Mouse (Mus musculus): ENCODE data around the gene Ctnna3. TPM values are rescaled to one million over a fixed set of nuclear protein-coding genes. Genes with fewer than 3 reads are reported as not detected.
A peak's percentile ranks its signal among the peaks of the same experiment; 100 is the strongest.

Gene Ctnna3
- polyA plus RNA-seq, 1 experiment from 2014 or later: 0.35 TPM

GRCm38 (mm10) chr10:63488346-63488745 is 58.4 kb downstream of the Ctnna3 start:
- Histone ChIP-seq H3K4me3 (ENCODE audit: low read depth, low read length) (no peak overlapping the region), H3K27ac (replicated peaks; ENCODE audit: low read depth, low read length) (no peak overlapping the region), H3K4me2 (ENCODE audit: low read depth, low read length) (no peak overlapping the region), H3K9ac (replicated peaks; ENCODE audit: low read length) (no peak overlapping the region), H3K27me3 (ENCODE audit: control insufficient read depth, insufficient read depth, low read length) (no peaks in the 10 kb centered on the region), H3K4me1 (ENCODE audit: control insufficient read depth, insufficient read depth, low read length) (no peaks in the 10 kb centered on the region), H3K36me3 (replicated peaks; ENCODE audit: control insufficient read depth, insufficient read depth, low read depth, low read length) (no peaks in the 10 kb centered on the region), H3K9me3 (replicated peaks; ENCODE audit: control insufficient read depth, low read length) (no peaks in the 10 kb centered on the region)
- no peak for ATAC-seq (replicated peaks; ENCODE audit: insufficient number of reproducible peaks, low FRiP score, low TSS enrichment, low read depth)
- 87% methylated on average over 7 of the region's 7 CpGs for WGBS
- DNase-seq (ENCODE audit: low spot score): no peak

GRCm38 (mm10) chr10:63523956-63524355 is 94.1 kb downstream of the Ctnna3 start:
- Histone ChIP-seq H3K27me3 (ENCODE audit: control insufficient read depth, insufficient read depth, low read length) (no peaks in the 10 kb centered on the region), H3K36me3 (replicated peaks; ENCODE audit: control insufficient read depth, insufficient read depth, low read depth, low read length) (no peaks in the 10 kb centered on the region), H3K9ac (replicated peaks; ENCODE audit: low read length) (no peak overlapping the region), H3K4me1 (ENCODE audit: control insufficient read depth, insufficient read depth, low read length) (no peaks in the 10 kb centered on the region), H3K4me2 (ENCODE audit: low read depth, low read length) (no peak overlapping the region), H3K27ac (replicated peaks; ENCODE audit: low read depth, low read length) (no peak overlapping the region), H3K9me3 (replicated peaks; ENCODE audit: control insufficient read depth, low read length) (no peaks in the 10 kb centered on the region), H3K4me3 (ENCODE audit: low read depth, low read length) (no peak overlapping the region)
- WGBS: 78% methylated on average over 3 of the region's 3 CpGs
- ATAC-seq (replicated peaks; ENCODE audit: insufficient number of reproducible peaks, low FRiP score, low TSS enrichment, low read depth): no peak
- DNase-seq (ENCODE audit: low spot score): no peak

GRCm38 (mm10) chr10:63526027-63526426 is 96.1 kb downstream of the Ctnna3 start:
- Histone ChIP-seq H3K4me3 (ENCODE audit: low read depth, low read length) (no peak overlapping the region), H3K9ac (replicated peaks; ENCODE audit: low read length) (no peak overlapping the region), H3K9me3 (replicated peaks; ENCODE audit: control insufficient read depth, low read length) (no peaks in the 10 kb centered on the region), H3K4me1 (ENCODE audit: control insufficient read depth, insufficient read depth, low read length) (no peaks in the 10 kb centered on the region), H3K27ac (replicated peaks; ENCODE audit: low read depth, low read length) (no peak overlapping the region), H3K36me3 (replicated peaks; ENCODE audit: control insufficient read depth, insufficient read depth, low read depth, low read length) (no peaks in the 10 kb centered on the region), H3K27me3 (ENCODE audit: control insufficient read depth, insufficient read depth, low read length) (no peaks in the 10 kb centered on the region), H3K4me2 (ENCODE audit: low read depth, low read length) (no peak overlapping the region)
- no peak for DNase-seq (ENCODE audit: low spot score)
- no peak for ATAC-seq (replicated peaks; ENCODE audit: insufficient number of reproducible peaks, low FRiP score, low TSS enrichment, low read depth)
- WGBS: 54% methylated on average over 4 of the region's 4 CpGs

- H3K36me3 ChIP-seq (replicated peaks; ENCODE audit: control insufficient read depth, insufficient read depth, low read depth, low read length): no peaks in the 10 kb centered on the region
- no peaks in the 10 kb centered on the region for H3K4me1 ChIP-seq (ENCODE audit: control insufficient read depth, insufficient read depth, low read length)
- H3K4me3 ChIP-seq (ENCODE audit: low read depth, low read length): no peak overlapping the region
- H3K4me2 ChIP-seq (ENCODE audit: low read depth, low read length): no peak overlapping the region
- no peak for DNase-seq (ENCODE audit: low spot score)
- ATAC-seq (replicated peaks; ENCODE audit: insufficient number of reproducible peaks, low FRiP score, low TSS enrichment, low read depth): no peak
- no peak overlapping the region for H3K9ac ChIP-seq (replicated peaks; ENCODE audit: low read length)
- H3K27ac ChIP-seq (replicated peaks; ENCODE audit: low read depth, low read length): no peak overlapping the region
- no peaks in the 10 kb centered on the region for H3K27me3 ChIP-seq (ENCODE audit: control insufficient read depth, insufficient read depth, low read length)
- no peaks in the 10 kb centered on the region for H3K9me3 ChIP-seq (replicated peaks; ENCODE audit: control insufficient read depth, low read length)
- 81% methylated on average over 8 of the region's 8 CpGs for WGBS
Measured at GRCm38 (mm10) chr10:63532381-63532780, 102.5 kb downstream of the Ctnna3 start.

- Histone ChIP-seq H3K27ac (replicated peaks; ENCODE audit: low read depth, low read length) (no peak overlapping the region), H3K4me1 (ENCODE audit: control insufficient read depth, insufficient read depth, low read length) (no peaks in the 10 kb centered on the region), H3K9ac (replicated peaks; ENCODE audit: low read length) (no peak overlapping the region), H3K9me3 (replicated peaks; ENCODE audit: control insufficient read depth, low read length) (no peaks in the 10 kb centered on the region), H3K27me3 (ENCODE audit: control insufficient read depth, insufficient read depth, low read length) (no peaks in the 10 kb centered on the region), H3K36me3 (replicated peaks; ENCODE audit: control insufficient read depth, insufficient read depth, low read depth, low read length) (no peaks in the 10 kb centered on the region), H3K4me2 (ENCODE audit: low read depth, low read length) (no peak overlapping the region), H3K4me3 (ENCODE audit: low read depth, low read length) (no peak overlapping the region)
- ATAC-seq (replicated peaks; ENCODE audit: insufficient number of reproducible peaks, low FRiP score, low TSS enrichment, low read depth) (0 out of 2 replicates have a peak, but pooled peaks have one; percentile 44), DNase-seq (ENCODE audit: low spot score) (peak; percentile 57)
- WGBS: 21% methylated on average over 5 of the region's 5 CpGs
Measured at GRCm38 (mm10) chr10:63541754-63542153, 111.9 kb downstream of the Ctnna3 start.

GRCm38 (mm10) chr10:63542493-63542892 is 112.6 kb downstream of the Ctnna3 start:
- H3K27ac ChIP-seq (replicated peaks; ENCODE audit: low read depth, low read length): no peak overlapping the region
- no peaks in the 10 kb centered on the region for H3K27me3 ChIP-seq (ENCODE audit: control insufficient read depth, insufficient read depth, low read length)
- no peak overlapping the region for H3K4me2 ChIP-seq (ENCODE audit: low read depth, low read length)
- H3K36me3 ChIP-seq (replicated peaks; ENCODE audit: control insufficient read depth, insufficient read depth, low read depth, low read length): no peaks in the 10 kb centered on the region
- no peak overlapping the region for H3K9ac ChIP-seq (replicated peaks; ENCODE audit: low read length)
- no peaks in the 10 kb centered on the region for H3K4me1 ChIP-seq (ENCODE audit: control insufficient read depth, insufficient read depth, low read length)
- ATAC-seq (replicated peaks; ENCODE audit: insufficient number of reproducible peaks, low FRiP score, low TSS enrichment, low read depth) (0 out of 2 replicates have a peak, but pooled peaks have one; percentile 62), DNase-seq (ENCODE audit: low spot score) (no peak)
- H3K4me3 ChIP-seq (ENCODE audit: low read depth, low read length): no peak overlapping the region
- H3K9me3 ChIP-seq (replicated peaks; ENCODE audit: control insufficient read depth, low read length): no peaks in the 10 kb centered on the region
- 60% methylated on average over 6 of the region's 6 CpGs for WGBS

- Histone ChIP-seq H3K4me1 (ENCODE audit: control insufficient read depth, insufficient read depth, low read length) (no peaks in the 10 kb centered on the region), H3K9ac (replicated peaks; ENCODE audit: low read length) (no peak overlapping the region), H3K36me3 (replicated peaks; ENCODE audit: control insufficient read depth, insufficient read depth, low read depth, low read length) (no peaks in the 10 kb centered on the region), H3K4me3 (ENCODE audit: low read depth, low read length) (no peak overlapping the region), H3K4me2 (ENCODE audit: low read depth, low read length) (no peak overlapping the region), H3K9me3 (replicated peaks; ENCODE audit: control insufficient read depth, low read length) (no peaks in the 10 kb centered on the region), H3K27me3 (ENCODE audit: control insufficient read depth, insufficient read depth, low read length) (no peaks in the 10 kb centered on the region), H3K27ac (replicated peaks; ENCODE audit: low read depth, low read length) (no peak overlapping the region)
- ATAC-seq (replicated peaks; ENCODE audit: insufficient number of reproducible peaks, low FRiP score, low TSS enrichment, low read depth): no peak
- no peak for DNase-seq (ENCODE audit: low spot score)
- WGBS: 91% methylated on average over 8 of the region's 8 CpGs
Measured at GRCm38 (mm10) chr10:63566691-63567090, 136.8 kb downstream of the Ctnna3 start.

- no peaks in the 10 kb centered on the region for H3K9me3 ChIP-seq (replicated peaks; ENCODE audit: control insufficient read depth, low read length)
- no peaks in the 10 kb centered on the region for H3K4me1 ChIP-seq (ENCODE audit: control insufficient read depth, insufficient read depth, low read length)
- no peak for ATAC-seq (replicated peaks; ENCODE audit: insufficient number of reproducible peaks, low FRiP score, low TSS enrichment, low read depth)
- no peak overlapping the region for H3K4me2 ChIP-seq (ENCODE audit: low read depth, low read length)
- no peak overlapping the region for H3K27ac ChIP-seq (replicated peaks; ENCODE audit: low read depth, low read length)
- no peak overlapping the region for H3K9ac ChIP-seq (replicated peaks; ENCODE audit: low read length)
- DNase-seq (ENCODE audit: low spot score): no peak
- H3K36me3 ChIP-seq (replicated peaks; ENCODE audit: control insufficient read depth, insufficient read depth, low read depth, low read length): no peaks in the 10 kb centered on the region
- no peak overlapping the region for H3K4me3 ChIP-seq (ENCODE audit: low read depth, low read length)
- no peaks in the 10 kb centered on the region for H3K27me3 ChIP-seq (ENCODE audit: control insufficient read depth, insufficient read depth, low read length)
Measured at GRCm38 (mm10) chr10:63571561-63571960, 141.7 kb downstream of the Ctnna3 start.
